Mouse (Mus musculus) heart, postnatal 36 days (tissue): ENCODE data around the gene Igsf21. TPM values are rescaled to one million over a fixed set of nuclear protein-coding genes. Genes with fewer than 3 reads are reported as not detected.

ENCODE experiments used
- DNase-seq, 2 experiments: peaks; one replicate each; pipeline ENCODE4 v3.0.0; 2021 to 2022
- intact Hi-C: fragments of 180-260 bp; cut with DNase I; formaldehyde crosslinking; loops from one replicate; pipeline ENCODE4 v1.15.1; 2025
- total RNA-seq, 2 experiments: library from RNA; stranded (reverse); gene quantifications; 2 replicates each; pipeline ENCODE4 v1.2.3; 2021

The Igsf21 gene
- total RNA-seq, 2 experiments from 2014 or later = 0.33 TPM; not detected in 1

GRCm38 (mm10) chr4:140107161-140107560, 139.4 kb downstream of the Igsf21 start:
- intact Hi-C loops = no loop called here

GRCm38 (mm10) chr4:140104795-140105194, 141.8 kb downstream of the Igsf21 start:
- intact Hi-C loops = no loop called here

More at GRCm38 (mm10) chr4:140107161-140107560, 139.4 kb downstream of the Igsf21 start:
- DNase-seq = no peak

GRCm38 (mm10) chr4:140103341-140104027, 143.1 kb downstream of the Igsf21 start:
- DNase-seq = no peak
- intact Hi-C loops = no loop called here

More at GRCm38 (mm10) chr4:140104795-140105194, 141.8 kb downstream of the Igsf21 start:
- no peak for DNase-seq

GRCm38 (mm10) chr4:140102581-140103200, 143.9 kb downstream of the Igsf21 start:
- intact Hi-C loops = no loop called here
- no peak for DNase-seq

GRCm38 (mm10) chr4:140101106-140101505, 145.5 kb downstream of the Igsf21 start:
- intact Hi-C loops = no loop called here
- DNase-seq = peak in 1 of 2 experiments; percentile 11

GRCm38 (mm10) chr4:140100141-140100540, 146.4 kb downstream of the Igsf21 start:
- no peak for DNase-seq
- intact Hi-C loops = no loop called here

- no peak for DNase-seq
- intact Hi-C loops = loop anchor here (10.0 kb wide), 1 partner anchor 221 kb away; no protein-coding TSS in a partner anchor
Measured at GRCm38 (mm10) chr4:140096283-140096682, 150.3 kb downstream of the Igsf21 start.

- intact Hi-C loops = loop anchor here (10.0 kb wide), 1 partner anchor 220 kb away; no protein-coding TSS in a partner anchor
- no peak for DNase-seq
Measured at GRCm38 (mm10) chr4:140094835-140095234, 151.7 kb downstream of the Igsf21 start.

GRCm38 (mm10) chr4:140092367-140092766, 154.2 kb downstream of the Igsf21 start:
- no peak for DNase-seq
- intact Hi-C loops = loop anchor here (10.0 kb wide), 1 partner anchor 218 kb away; no protein-coding TSS in a partner anchor

GRCm38 (mm10) chr4:140091693-140092092, 154.9 kb downstream of the Igsf21 start:
- intact Hi-C loops = loop anchor here (10.0 kb wide), 1 partner anchor 217 kb away; no protein-coding TSS in a partner anchor
- no peak for DNase-seq

GRCm38 (mm10) chr4:140089676-140090075, 156.9 kb downstream of the Igsf21 start:
- no peak for DNase-seq
- intact Hi-C loops = loop anchor here (10.0 kb wide), 1 partner anchor 215 kb away; no protein-coding TSS in a partner anchor

- DNase-seq = no peak
- intact Hi-C loops = no loop called here
Measured at GRCm38 (mm10) chr4:140088711-140089440, 157.7 kb downstream of the Igsf21 start.

- DNase-seq = no peak
- intact Hi-C loops = no loop called here
Measured at GRCm38 (mm10) chr4:140086192-140086591, 160.4 kb downstream of the Igsf21 start.

GRCm38 (mm10) chr4:140084521-140085011, 162.0 kb downstream of the Igsf21 start:
- peak; percentile 31 to 35 for DNase-seq

GRCm38 (mm10) chr4:140084064-140084463, 162.5 kb downstream of the Igsf21 start:
- no peak for DNase-seq
- intact Hi-C loops = no loop called here

More at GRCm38 (mm10) chr4:140084521-140085011, 162.0 kb downstream of the Igsf21 start:
- intact Hi-C loops = no loop called here

GRCm38 (mm10) chr4:140078416-140078815, 168.2 kb downstream of the Igsf21 start:
- DNase-seq = no peak
- intact Hi-C loops = no loop called here

GRCm38 (mm10) chr4:140077615-140078014, 169.0 kb downstream of the Igsf21 start:
- peak; percentile 6 to 11 for DNase-seq
- intact Hi-C loops = no loop called here

- DNase-seq = no peak
- intact Hi-C loops = no loop called here
Measured at GRCm38 (mm10) chr4:140076852-140077563, 169.6 kb downstream of the Igsf21 start.

- DNase-seq = no peak
- intact Hi-C loops = no loop called here
Measured at GRCm38 (mm10) chr4:140076428-140076827, 170.2 kb downstream of the Igsf21 start.

- intact Hi-C loops = no loop called here
- no peak for DNase-seq
Measured at GRCm38 (mm10) chr4:140071047-140071446, 175.5 kb downstream of the Igsf21 start.
